Mouse (Mus musculus) testis, adult 2 months (tissue): ENCODE data around the gene Ghsr.

Experiments
- CTCF ChIP-seq: fragments of 200-500 bp; IDR thresholded peaks from 2 replicates; pipeline ENCODE4 v1.5.1; 2012; ENCODE audit warnings: low read depth, mild to moderate bottlenecking, inconsistent platforms, low read length, moderate library complexity; ENCODE audit not compliant: control insufficient read depth, insufficient read depth, insufficient replicate concordance
- POLR2A ChIP-seq: fragments of 200-500 bp; IDR thresholded peaks from 2 replicates; pipeline ENCODE4 v1.6.1; 2012; ENCODE audit warnings: low read depth, mild to moderate bottlenecking, inconsistent platforms, low read length, moderate library complexity; ENCODE audit not compliant: control insufficient read depth

GRCm38 (mm10) chr3:27418602-27419001 lies 47.5 kb downstream of the Ghsr start:
- TF ChIP-seq CTCF = no peak
- no peak for TF ChIP-seq POLR2A
